Mouse (Mus musculus): ENCODE results near the gene Pde4b. TPM values are rescaled to one million over a fixed set of nuclear protein-coding genes. Genes with fewer than 3 reads are reported as not detected.
A peak's percentile ranks its signal among the peaks of the same experiment; 100 is the strongest.

Gene Pde4b
- polyA plus RNA-seq, 1 experiment from 2014 or later: 4.2 TPM

- no peaks in the 10 kb centered on the region for H3K4me1 ChIP-seq
- H3K9ac ChIP-seq: no peak overlapping the region
- H3K4me2 ChIP-seq: peak overlapping the region; percentile 31
- no peak overlapping the region for H3K4me3 ChIP-seq
- H3K27ac ChIP-seq: no peak overlapping the region
- no peaks in the 10 kb centered on the region for H3K9me3 ChIP-seq (replicated peaks)
- no peaks in the 10 kb centered on the region for H3K27me3 ChIP-seq (replicated peaks)
- no peak for ATAC-seq
- no peaks in the 10 kb centered on the region for H3K36me3 ChIP-seq
- WGBS (ENCODE audit: insufficient replicate concordance): 65% methylated on average over 9 of the region's 9 CpGs
Measured at GRCm38 (mm10) chr4:102255295-102255670, 167.9 kb downstream of the Pde4b start.

GRCm38 (mm10) chr4:102256170-102256960, 169.0 kb downstream of the Pde4b start:
- H3K4me3 ChIP-seq: no peak overlapping the region
- no peaks in the 10 kb centered on the region for H3K36me3 ChIP-seq
- WGBS (ENCODE audit: insufficient replicate concordance): 71% methylated on average over 6 of the region's 6 CpGs
- H3K9me3 ChIP-seq (replicated peaks): no peaks in the 10 kb centered on the region
- no peak overlapping the region for H3K9ac ChIP-seq
- H3K27ac ChIP-seq: no peak overlapping the region
- no peaks in the 10 kb centered on the region for H3K4me1 ChIP-seq
- H3K4me2 ChIP-seq: no peak overlapping the region
- no peak for ATAC-seq
- no peaks in the 10 kb centered on the region for H3K27me3 ChIP-seq (replicated peaks)

GRCm38 (mm10) chr4:102260216-102260615, 172.9 kb downstream of the Pde4b start:
- no peaks in the 10 kb centered on the region for H3K4me1 ChIP-seq
- no peak for ATAC-seq
- H3K9ac ChIP-seq: no peak overlapping the region
- no peak overlapping the region for H3K27ac ChIP-seq
- H3K9me3 ChIP-seq (replicated peaks): no peaks in the 10 kb centered on the region
- H3K4me3 ChIP-seq: no peak overlapping the region
- no peaks in the 10 kb centered on the region for H3K36me3 ChIP-seq
- no peak overlapping the region for H3K4me2 ChIP-seq
- no peaks in the 10 kb centered on the region for H3K27me3 ChIP-seq (replicated peaks)

GRCm38 (mm10) chr4:102272313-102272712, 185.0 kb downstream of the Pde4b start:
- ATAC-seq: no peak
- WGBS (ENCODE audit: insufficient replicate concordance): 65% methylated on average over 3 of the region's 3 CpGs
- Histone ChIP-seq H3K27me3 (replicated peaks) (no peaks in the 10 kb centered on the region), H3K4me3 (no peak overlapping the region), H3K4me1 (no peaks in the 10 kb centered on the region), H3K36me3 (no peaks in the 10 kb centered on the region), H3K27ac (no peak overlapping the region), H3K4me2 (no peak overlapping the region), H3K9ac (no peak overlapping the region), H3K9me3 (replicated peaks) (no peaks in the 10 kb centered on the region)

- ATAC-seq: no peak
- Histone ChIP-seq H3K9me3 (replicated peaks) (no peaks in the 10 kb centered on the region), H3K4me3 (no peak overlapping the region), H3K4me1 (no peaks in the 10 kb centered on the region), H3K27me3 (replicated peaks) (no peaks in the 10 kb centered on the region), H3K27ac (no peak overlapping the region), H3K9ac (no peak overlapping the region), H3K36me3 (no peaks in the 10 kb centered on the region), H3K4me2 (no peak overlapping the region)
- 56% methylated on average over 4 of the region's 4 CpGs for WGBS (ENCODE audit: insufficient replicate concordance)
Measured at GRCm38 (mm10) chr4:102272749-102273148, 185.4 kb downstream of the Pde4b start.

- H3K4me3 ChIP-seq: no peak overlapping the region
- 62% methylated on average over 4 of the region's 4 CpGs for WGBS (ENCODE audit: insufficient replicate concordance)
- no peak overlapping the region for H3K4me2 ChIP-seq
- no peak for ATAC-seq
- no peaks in the 10 kb centered on the region for H3K4me1 ChIP-seq
- H3K36me3 ChIP-seq: no peaks in the 10 kb centered on the region
- H3K9ac ChIP-seq: no peak overlapping the region
- H3K27ac ChIP-seq: no peak overlapping the region
- no peaks in the 10 kb centered on the region for H3K27me3 ChIP-seq (replicated peaks)
- H3K9me3 ChIP-seq (replicated peaks): no peaks in the 10 kb centered on the region
Measured at GRCm38 (mm10) chr4:102275716-102276115, 188.4 kb downstream of the Pde4b start.

GRCm38 (mm10) chr4:102278958-102279357, 191.6 kb downstream of the Pde4b start:
- no peaks in the 10 kb centered on the region for H3K27me3 ChIP-seq (replicated peaks)
- no peak overlapping the region for H3K4me3 ChIP-seq
- no peak overlapping the region for H3K4me2 ChIP-seq
- WGBS (ENCODE audit: insufficient replicate concordance): 49% methylated on average over 2 of the region's 2 CpGs
- H3K27ac ChIP-seq: no peak overlapping the region
- no peak for ATAC-seq
- H3K9me3 ChIP-seq (replicated peaks): no peaks in the 10 kb centered on the region
- no peak overlapping the region for H3K9ac ChIP-seq
- no peaks in the 10 kb centered on the region for H3K4me1 ChIP-seq
- no peaks in the 10 kb centered on the region for H3K36me3 ChIP-seq

GRCm38 (mm10) chr4:102287172-102287571, 199.8 kb downstream of the Pde4b start:
- Histone ChIP-seq H3K27ac (no peak overlapping the region), H3K4me2 (no peak overlapping the region), H3K9ac (no peak overlapping the region), H3K4me1 (no peaks in the 10 kb centered on the region), H3K27me3 (replicated peaks) (no peaks in the 10 kb centered on the region), H3K36me3 (no peaks in the 10 kb centered on the region), H3K9me3 (replicated peaks) (no peaks in the 10 kb centered on the region), H3K4me3 (no peak overlapping the region)
- WGBS (ENCODE audit: insufficient replicate concordance): 74% methylated on average over 6 of the region's 6 CpGs
- no peak for ATAC-seq

GRCm38 (mm10) chr4:102290052-102290734, 202.8 kb downstream of the Pde4b start:
- Histone ChIP-seq H3K4me2 (no peak overlapping the region), H3K27me3 (replicated peaks) (no peaks in the 10 kb centered on the region), H3K9me3 (replicated peaks) (no peaks in the 10 kb centered on the region), H3K4me3 (no peak overlapping the region), H3K27ac (no peak overlapping the region), H3K9ac (no peak overlapping the region), H3K4me1 (no peaks in the 10 kb centered on the region), H3K36me3 (no peaks in the 10 kb centered on the region)
- ATAC-seq: no peak
- 43% methylated on average over 6 of the region's 6 CpGs for WGBS (ENCODE audit: insufficient replicate concordance)

GRCm38 (mm10) chr4:102297558-102297957, 210.2 kb downstream of the Pde4b start:
- Histone ChIP-seq H3K36me3 (no peaks in the 10 kb centered on the region), H3K4me2 (no peak overlapping the region), H3K4me1 (no peaks in the 10 kb centered on the region), H3K27me3 (replicated peaks) (no peaks in the 10 kb centered on the region), H3K27ac (no peak overlapping the region), H3K9me3 (replicated peaks) (no peaks in the 10 kb centered on the region), H3K9ac (no peak overlapping the region), H3K4me3 (no peak overlapping the region)
- ATAC-seq: no peak

- H3K27ac ChIP-seq: no peak overlapping the region
- 47% methylated on average over 4 of the region's 4 CpGs for WGBS (ENCODE audit: insufficient replicate concordance)
- no peak overlapping the region for H3K4me3 ChIP-seq
- H3K27me3 ChIP-seq (replicated peaks): no peaks in the 10 kb centered on the region
- H3K4me2 ChIP-seq: no peak overlapping the region
- no peak for ATAC-seq
- H3K9ac ChIP-seq: no peak overlapping the region
- no peaks in the 10 kb centered on the region for H3K36me3 ChIP-seq
- H3K4me1 ChIP-seq: no peaks in the 10 kb centered on the region
- no peaks in the 10 kb centered on the region for H3K9me3 ChIP-seq (replicated peaks)
Measured at GRCm38 (mm10) chr4:102302568-102302967, 215.2 kb downstream of the Pde4b start.

- ATAC-seq: no peak
- no peaks in the 10 kb centered on the region for H3K27me3 ChIP-seq (replicated peaks)
- no peaks in the 10 kb centered on the region for H3K4me1 ChIP-seq
- no peaks in the 10 kb centered on the region for H3K36me3 ChIP-seq
- no peak overlapping the region for H3K4me2 ChIP-seq
- WGBS (ENCODE audit: insufficient replicate concordance): 63% methylated on average over 4 of the region's 4 CpGs
- no peak overlapping the region for H3K9ac ChIP-seq
- no peaks in the 10 kb centered on the region for H3K9me3 ChIP-seq (replicated peaks)
- H3K27ac ChIP-seq: no peak overlapping the region
- no peak overlapping the region for H3K4me3 ChIP-seq
Measured at GRCm38 (mm10) chr4:102307661-102308297, 220.4 kb downstream of the Pde4b start.

All from liver, embryonic 12.5 days (tissue).